Mouse (Mus musculus) heart, adult 9 months (tissue): ENCODE results near the gene Mup11.
"Not testable (repeated sequence)": the region's sequence is repeated elsewhere in the genome, so short reads cannot be mapped to it uniquely, and the experiment has no call there.

ENCODE experiments used
- DNase-seq, 2 experiments: peaks; one replicate each; pipeline ENCODE4 v3.0.0; 2022; ENCODE audit warnings: low spot score in 2 of 2

Gene Mup11

DNA sequence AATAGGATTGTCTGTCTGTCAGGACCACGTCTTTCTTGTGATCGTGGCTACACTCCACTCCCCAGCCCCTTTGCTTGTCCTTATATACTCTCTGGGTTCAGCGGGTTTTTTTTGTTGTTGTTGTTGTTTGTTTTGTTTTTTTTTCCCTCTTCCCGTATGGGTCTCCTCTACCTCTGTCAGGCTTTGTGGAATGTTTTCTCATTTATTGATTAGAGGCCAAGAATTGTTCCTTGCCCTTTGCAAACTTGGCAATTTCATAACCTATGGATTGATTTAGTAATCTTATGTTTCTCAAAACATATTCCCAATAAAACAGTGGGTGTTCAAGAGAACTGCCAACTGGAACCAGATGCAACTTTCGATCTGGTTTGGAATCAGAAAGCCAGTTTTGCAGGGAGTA lies at the start of gene Mup11:
Gene Mup11, minus strand, starts transcription at position 101 of the 400 bp plus-strand sequence.
- not testable (repeated sequence) for DNase-seq
